Mouse (Mus musculus) heart, embryonic 14.5 days (tissue): ENCODE results near the gene Sectm1a. TPM values are rescaled to one million over a fixed set of nuclear protein-coding genes. Genes with fewer than 3 reads are reported as not detected.

Source experiments
- ATAC-seq: fragments of 200-750 bp; cut with Nextera tagmentation; 2 replicates; pipeline ENCODE4 v1.8.0; 2017; ENCODE audit warnings: low read depth, moderate TSS enrichment; ENCODE audit not compliant: insufficient number of reproducible peaks, insufficient read depth, low FRiP score
- H3K27ac ChIP-seq, 2 experiments: fragments of 200-500 bp in 1 of 2; fragments of 300-500 bp in 1 of 2; sonication (generic) in 1 of 2; replicated peaks in 1 of 2; 2 replicates each; pipeline ENCODE4 v1.5.1; 2012 to 2014; ENCODE audit warnings: low read depth in 2 of 2, low read length in 2 of 2, control low read depth in 1 of 2, mild to moderate bottlenecking in 1 of 2, mixed read lengths in 1 of 2; ENCODE audit not compliant: control insufficient read depth in 1 of 2, insufficient read depth in 1 of 2
- H3K27me3 ChIP-seq: fragments of 300-500 bp; sonication (generic); 2 replicates; pipeline ENCODE4 v1.6.1; 2014; ENCODE audit warnings: mild to moderate bottlenecking, low read length, control low read depth; ENCODE audit not compliant: control insufficient read depth, insufficient read depth
- H3K36me3 ChIP-seq: fragments of 300-500 bp; sonication (generic); 2 replicates; pipeline ENCODE4 v1.6.1; 2014; ENCODE audit warnings: mild to moderate bottlenecking, control low read depth, low read length, mixed read lengths; ENCODE audit not compliant: control insufficient read depth, insufficient read depth
- H3K4me1 ChIP-seq, 2 experiments: fragments of 200-500 bp in 1 of 2; fragments of 300-500 bp in 1 of 2; sonication (generic) in 1 of 2; 2 replicates each; pipeline ENCODE4 v1.6.1; 2012 to 2014; ENCODE audit warnings: low read length in 2 of 2, control low read depth in 1 of 2, mixed read lengths in 1 of 2; ENCODE audit not compliant: control insufficient read depth in 2 of 2, insufficient read depth in 2 of 2
- H3K4me2 ChIP-seq: fragments of 300-500 bp; sonication (generic); 2 replicates; pipeline ENCODE4 v1.6.1; 2014; ENCODE audit warnings: mild to moderate bottlenecking, low read length
- H3K4me3 ChIP-seq, 2 experiments: fragments of 200-500 bp in 1 of 2; fragments of 300-500 bp in 1 of 2; sonication (generic) in 1 of 2; 2 replicates each; pipeline ENCODE4 v1.5.1; 2012 to 2014; ENCODE audit warnings: low read length in 2 of 2, mild to moderate bottlenecking in 2 of 2, control low read depth in 1 of 2, low read depth in 1 of 2, moderate library complexity in 1 of 2; ENCODE audit not compliant: control insufficient read depth in 1 of 2, insufficient read depth in 1 of 2
- H3K9ac ChIP-seq: fragments of 300-500 bp; sonication (generic); 2 replicates; pipeline ENCODE4 v1.6.1; 2014; ENCODE audit warnings: mild to moderate bottlenecking, low read length
- H3K9me3 ChIP-seq: fragments of 300-500 bp; sonication (generic); 2 replicates; pipeline ENCODE4 v1.6.1; 2016; ENCODE audit warnings: low read length, control low read depth; ENCODE audit not compliant: control insufficient read depth
- WGBS: fragments of 180-500 bp; shearing (Covaris S2); extraction: QIAGEN DNeasy Blood & Tissue Kit; methylation state at CpG from one replicate; pipeline ENCODE4 v1.1.7; 2014; 5-methylcytosine and 5-hydroxymethylcytosine counted together
- polyA plus RNA-seq: library from polyadenylated mRNA; unstranded; fragments of >200 nt; fragmentation: Nextera tagmentation; extraction: Ambion mirVana; gene quantifications from 2 replicates; pipeline ENCODE4 v1.2.1, GENCODE M21; 2014

Gene Sectm1a
- polyA plus RNA-seq = not detected in 2 replicates

DNA sequence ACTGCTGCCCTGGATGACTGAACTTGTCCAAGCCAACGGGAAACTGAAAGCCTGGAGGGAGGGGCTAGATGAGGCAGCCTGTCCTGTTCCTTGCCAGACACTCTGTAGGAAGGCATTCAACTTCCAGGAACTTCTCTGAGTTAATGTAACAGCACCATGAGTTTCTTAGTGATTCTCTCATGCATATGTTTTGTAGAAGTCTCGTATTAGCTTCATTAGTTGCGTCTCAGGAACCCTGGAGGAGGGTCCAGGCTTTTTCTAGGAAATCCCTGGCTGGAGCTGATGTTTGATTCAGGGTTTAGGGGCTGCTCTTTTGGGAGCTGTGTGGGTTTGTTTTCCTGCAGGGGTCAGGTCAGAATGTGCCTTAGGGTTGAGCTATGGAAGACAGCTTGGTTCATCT, at the start of gene Sectm1a:
TSS of gene Sectm1a (minus strand) at position 101 of the 400 bp plus-strand sequence.
- Histone ChIP-seq H3K9me3 (no peaks in the 10 kb centered on the region), H3K4me3 (no peak within 1 kb of the TSS), H3K9ac (no peak within 1 kb of the TSS), H3K36me3 (no peaks in the 10 kb centered on the region), H3K27ac (no peak within 1 kb of the TSS), H3K27me3 (no peaks in the 10 kb centered on the region), H3K4me1 (no peaks in the 10 kb centered on the region; a peak in 1 of 4 replicates), H3K4me2 (no peak within 1 kb of the TSS)
- WGBS = 65% methylated on average over 3 of the region's 3 CpGs
- ATAC-seq = no peak

DNA sequence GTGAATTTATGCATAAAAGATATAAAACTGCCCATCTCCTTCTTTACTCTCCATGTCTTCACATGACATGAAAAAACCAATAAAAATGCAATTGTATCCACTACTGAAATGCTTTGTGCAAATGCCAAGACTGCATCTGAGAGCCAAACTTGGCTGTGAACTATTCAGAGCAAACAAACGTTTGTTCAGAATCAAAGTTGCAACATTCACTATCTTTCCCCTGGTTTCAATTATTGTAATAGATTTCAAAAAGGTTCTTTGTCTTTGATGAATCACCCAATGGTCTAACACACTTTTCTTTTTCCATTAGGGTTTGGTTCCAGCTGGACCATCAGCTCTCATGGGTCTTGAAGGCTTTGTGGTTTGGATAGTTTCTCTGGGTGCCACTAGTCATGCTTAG, 48.6 kb upstream of the Sectm1a start:
- peaks cover 3 to 4% of the 10 kb centered on the region in 2 experiments; a peak in 3 of 4 replicates for H3K4me1 ChIP-seq
- no peak for ATAC-seq
- H3K36me3 ChIP-seq = no peaks in the 10 kb centered on the region
- 74% methylated on average over 1 of the region's 1 CpGs for WGBS
- no peaks in the 10 kb centered on the region for H3K9me3 ChIP-seq
- no peak overlapping the region for H3K27ac ChIP-seq
- no peak overlapping the region for H3K9ac ChIP-seq
- no peak overlapping the region for H3K4me3 ChIP-seq
- no peak overlapping the region for H3K4me2 ChIP-seq
- no peaks in the 10 kb centered on the region for H3K27me3 ChIP-seq

DNA sequence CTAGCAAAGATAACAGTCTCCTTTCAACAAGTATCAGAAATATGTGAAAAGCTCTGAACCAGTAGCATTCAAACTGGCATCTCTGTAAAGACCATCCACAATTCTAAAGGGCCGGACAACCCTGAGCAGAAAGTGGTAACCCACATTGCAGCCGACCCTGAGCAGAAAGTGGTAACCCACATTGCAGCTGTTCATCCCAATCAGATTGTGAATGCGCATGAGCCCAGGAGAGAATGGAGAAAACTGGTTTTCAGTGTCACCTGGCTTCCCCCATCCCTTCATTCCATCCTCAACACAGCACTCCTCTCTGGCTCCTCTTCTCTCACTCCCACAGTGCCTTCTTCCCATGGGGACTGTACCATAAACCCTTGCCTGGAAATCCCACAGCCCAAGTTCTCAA, 46.4 kb upstream of the Sectm1a start:
- no peak for ATAC-seq
- Histone ChIP-seq H3K27ac (no peak overlapping the region), H3K4me2 (no peak overlapping the region), H3K4me1 (peaks cover 3 to 6% of the 10 kb centered on the region in 2 experiments; a peak in 3 of 4 replicates), H3K9me3 (no peaks in the 10 kb centered on the region), H3K27me3 (no peaks in the 10 kb centered on the region), H3K36me3 (no peaks in the 10 kb centered on the region), H3K4me3 (no peak overlapping the region), H3K9ac (no peak overlapping the region)
- WGBS = 79% methylated on average over 3 of the region's 3 CpGs

DNA sequence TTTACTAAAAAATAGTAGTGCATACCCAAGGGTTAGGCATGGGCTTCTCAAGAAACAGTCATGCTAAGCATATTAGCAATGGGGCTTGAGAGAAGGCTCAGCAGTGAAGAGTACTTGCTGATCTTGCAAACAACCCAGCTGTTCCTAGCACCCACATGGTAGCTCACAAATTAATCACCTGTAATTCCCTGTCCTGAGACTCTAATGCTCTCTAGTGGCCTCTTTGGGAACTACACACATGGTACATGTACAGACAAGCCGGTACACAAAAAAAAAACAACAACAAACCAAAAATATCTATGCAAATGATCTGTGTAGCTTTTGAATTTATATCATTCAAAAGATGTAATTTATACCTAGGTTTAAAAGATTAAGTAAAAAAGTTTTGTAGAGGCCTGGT, 45.4 kb upstream of the Sectm1a start:
- WGBS = 79% methylated on average over 1 of the region's 1 CpGs
- no peak overlapping the region for H3K4me3 ChIP-seq
- no peaks in the 10 kb centered on the region for H3K36me3 ChIP-seq
- no peak overlapping the region for H3K9ac ChIP-seq
- no peaks in the 10 kb centered on the region for H3K9me3 ChIP-seq
- peaks cover 7 to 16% of the 10 kb centered on the region in 2 experiments for H3K4me1 ChIP-seq
- H3K27ac ChIP-seq = no peak overlapping the region
- no peak for ATAC-seq
- no peaks in the 10 kb centered on the region for H3K27me3 ChIP-seq
- no peak overlapping the region for H3K4me2 ChIP-seq

GRCm38 (mm10) chr11:121125522-121126172, 44.6 kb upstream of the Sectm1a start:
- ATAC-seq = no peak
- H3K4me3 ChIP-seq = no peak overlapping the region
- no peak overlapping the region for H3K9ac ChIP-seq
- no peak overlapping the region for H3K27ac ChIP-seq
- H3K9me3 ChIP-seq = no peaks in the 10 kb centered on the region
- no peak overlapping the region for H3K4me2 ChIP-seq
- WGBS = 46% methylated on average over 3 of the region's 3 CpGs
- no peaks in the 10 kb centered on the region for H3K36me3 ChIP-seq
- no peaks in the 10 kb centered on the region for H3K27me3 ChIP-seq
- H3K4me1 ChIP-seq = peaks cover 7 to 21% of the 10 kb centered on the region in 2 experiments

DNA sequence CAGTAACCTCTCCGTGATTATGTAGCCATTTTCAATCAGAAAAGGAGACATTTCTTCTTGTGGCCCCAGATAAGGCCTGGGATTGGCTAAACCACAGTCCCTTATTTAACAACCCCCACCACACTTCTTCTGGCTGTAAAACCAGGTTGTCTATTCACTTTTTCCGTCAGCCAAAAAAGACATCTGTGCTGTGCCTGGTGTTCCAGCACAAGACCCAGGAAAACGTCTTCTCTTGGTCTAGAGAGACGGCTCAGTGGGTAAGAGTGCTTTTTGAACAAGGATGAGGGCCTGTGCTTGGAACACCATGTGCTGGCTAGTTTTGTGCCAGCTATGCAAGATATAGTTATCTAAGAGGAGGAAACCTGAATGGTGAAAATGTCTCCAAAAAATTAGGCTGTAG, 42.4 kb upstream of the Sectm1a start:
- H3K9ac ChIP-seq = no peak overlapping the region
- no peaks in the 10 kb centered on the region for H3K27me3 ChIP-seq
- no peak overlapping the region for H3K4me2 ChIP-seq
- H3K4me1 ChIP-seq = peaks cover 7 to 21% of the 10 kb centered on the region in 2 experiments
- no peaks in the 10 kb centered on the region for H3K36me3 ChIP-seq
- no peak for ATAC-seq
- H3K27ac ChIP-seq = no peak overlapping the region
- 85% methylated on average over 4 of the region's 4 CpGs for WGBS
- H3K4me3 ChIP-seq = no peak overlapping the region
- H3K9me3 ChIP-seq = no peaks in the 10 kb centered on the region

GRCm38 (mm10) chr11:121122024-121122670, 41.1 kb upstream of the Sectm1a start:
- no peaks in the 10 kb centered on the region for H3K27me3 ChIP-seq
- WGBS = 0% methylated on average over 2 of the region's 2 CpGs
- no peaks in the 10 kb centered on the region for H3K9me3 ChIP-seq
- no peak for ATAC-seq
- no peak overlapping the region for H3K4me2 ChIP-seq
- no peaks in the 10 kb centered on the region for H3K36me3 ChIP-seq
- H3K4me1 ChIP-seq = peaks cover 7 to 21% of the 10 kb centered on the region in 2 experiments
- H3K4me3 ChIP-seq = no peak overlapping the region
- H3K27ac ChIP-seq = peak overlapping the region; percentile 65 to 80
- H3K9ac ChIP-seq = no peak overlapping the region
